Mouse (Mus musculus) embryonic fibroblast, embryonic 13.5 days (primary cell): ENCODE data around the gene Plxdc1.

Experiments
- CTCF ChIP-seq: IDR thresholded peaks from 2 replicates; pipeline ENCODE4 v1.5.1; 2011; ENCODE audit warnings: mild to moderate bottlenecking, control low read depth, low read length, moderate library complexity, borderline replicate concordance; ENCODE audit not compliant: insufficient read depth
- POLR2A ChIP-seq: IDR thresholded peaks from 2 replicates; pipeline ENCODE4 v1.6.1; 2011; ENCODE audit warnings: low read depth, mild to moderate bottlenecking, control low read depth, low read length, moderate library complexity

DNA sequence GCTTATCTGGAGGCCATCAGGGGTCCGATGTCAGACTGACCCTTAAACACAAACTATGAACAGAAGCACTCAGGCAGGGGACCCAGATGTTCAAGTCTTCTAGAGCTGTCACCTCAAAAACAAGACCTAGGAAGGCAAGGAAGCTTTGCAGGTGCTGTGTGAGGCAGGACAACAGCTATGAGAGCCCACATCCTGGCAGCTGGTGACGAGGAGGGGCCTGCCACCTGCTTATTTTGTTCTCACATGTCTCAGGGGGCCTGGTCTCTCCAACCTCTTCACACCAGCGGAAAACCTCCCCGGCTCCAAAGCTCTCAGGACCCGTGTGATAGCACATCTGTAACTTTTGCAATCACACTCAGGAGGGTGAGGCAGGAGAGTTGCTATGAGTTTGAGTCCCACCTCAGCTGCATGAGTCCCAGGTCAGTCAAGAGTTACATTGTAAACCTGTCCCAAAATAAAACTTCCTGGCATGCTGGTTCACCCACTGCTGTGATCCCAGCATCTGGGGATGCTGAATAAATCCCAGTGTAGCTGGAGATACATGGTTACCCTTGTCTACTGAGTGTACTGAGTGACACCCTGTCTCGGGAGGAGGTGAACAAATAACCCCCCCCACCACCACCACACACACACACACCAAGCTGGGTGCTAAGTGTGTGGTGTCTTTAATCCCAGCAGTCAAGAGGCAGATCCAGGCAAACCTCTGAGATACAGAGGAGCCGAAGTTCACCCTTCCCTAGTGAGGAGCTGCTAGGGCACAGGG is 14.3 kb upstream of the Plxdc1 start:
- TF ChIP-seq POLR2A (no peak), CTCF (no peak)
